8 mouse cellular contexts compared by ENCODE assay signal in the genomic region with DNA sequence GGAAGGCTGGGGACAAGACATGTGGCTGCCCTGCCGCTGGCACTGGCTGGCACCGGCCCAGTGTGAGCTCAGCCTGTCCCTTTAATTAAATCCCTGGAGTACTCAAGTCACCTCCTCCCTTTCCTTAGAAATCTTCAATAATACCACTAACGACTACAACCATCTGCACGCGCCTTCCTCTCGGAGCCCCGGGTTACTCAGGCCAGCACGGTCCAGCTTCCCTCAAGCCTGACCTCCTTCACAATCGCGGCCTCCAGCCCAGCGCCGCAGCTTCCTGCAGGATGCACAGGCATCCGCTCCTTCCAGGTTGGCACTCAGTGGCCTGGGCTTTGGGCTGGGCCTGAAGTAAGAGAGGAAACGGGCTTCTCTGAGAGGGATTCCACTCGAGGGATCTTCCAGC. TPM values are rescaled to one million over a fixed set of nuclear protein-coding genes. Genes with fewer than 3 reads are reported as not detected.
DNase-seq lines count a peak whose midpoint lies in the region; ATAC-seq and TF ChIP-seq lines count a peak whose summit lies in the region.

No protein-coding gene starts in this region.

- no peak overlapping the region for H3K4me2 ChIP-seq in hindbrain, embryonic 13.5 days
- no peak overlapping the region for H3K4me2 ChIP-seq in kidney, postnatal 0 days (ENCODE audit: low read length)

- 55% methylated on average over 15 of the region's 15 CpGs for WGBS in hindbrain, embryonic 10.5 days
- 47% methylated on average over 15 of the region's 15 CpGs for WGBS in hindbrain, embryonic 13.5 days
- 33% methylated on average over 15 of the region's 15 CpGs for WGBS in kidney, postnatal 0 days

- H3K4me3 ChIP-seq in hindbrain, embryonic 10.5 days, result no peak overlapping the region
- no peak overlapping the region for H3K4me3 ChIP-seq in hindbrain, embryonic 13.5 days
- no peak overlapping the region for H3K4me3 ChIP-seq in kidney, postnatal 0 days (replicated peaks; ENCODE audit: low read depth, low read length)

- ATAC-seq in hindbrain, embryonic 13.5 days (ENCODE audit: low FRiP score), result no peak
- ATAC-seq in kidney, postnatal 0 days (replicated peaks; ENCODE audit: low FRiP score, low read depth), result peak; percentile 79; the same call in 1 of the 2 replicates

- peaks cover 39% of the 10 kb centered on the region for H3K4me1 ChIP-seq in hindbrain, embryonic 10.5 days (replicated peaks)
- H3K4me1 ChIP-seq in hindbrain, embryonic 13.5 days (replicated peaks), result peaks cover 14% of the 10 kb centered on the region
- 0 out of 2 replicates have a peak, but pooled peaks cover 8% of the 10 kb centered on the region for H3K4me1 ChIP-seq in kidney, postnatal 0 days (replicated peaks; ENCODE audit: insufficient read depth, low read length)

- peaks cover 8% of the 10 kb centered on the region for H3K9me3 ChIP-seq in hindbrain, embryonic 10.5 days
- no peaks in the 10 kb centered on the region for H3K9me3 ChIP-seq in hindbrain, embryonic 13.5 days
- no peaks in the 10 kb centered on the region for H3K9me3 ChIP-seq in kidney, postnatal 0 days (replicated peaks; ENCODE audit: low read length)

- DNase-seq in hindbrain, embryonic 10.5 days (ENCODE audit: low spot score), result no peak
- DNase-seq in heart, adult 8-10 months (ENCODE audit: low spot score), result peak; percentile 74
- DNase-seq in kidney, postnatal 0 days (ENCODE audit: low spot score), result peak; percentile 77
- peak; percentile 71 for DNase-seq in lung, postnatal 25 days (ENCODE audit: low spot score)
- no peak for DNase-seq in adipocyte (ENCODE audit: low spot score)
- DNase-seq in testis, postnatal 10 days (ENCODE audit: low spot score), result no peak
- DNase-seq in cerebellum, adult 11 months, result no peak

- no peak overlapping the region for H3K9ac ChIP-seq in hindbrain, embryonic 13.5 days
- H3K9ac ChIP-seq in kidney, postnatal 0 days (ENCODE audit: low read depth, low read length), result no peak overlapping the region

- TF ChIP-seq CTCF in kidney, postnatal 0 days (IDR thresholded peaks at IDR 0.05; ENCODE audit: low read depth), result no peak

- H3K27ac ChIP-seq in hindbrain, embryonic 10.5 days, result peak overlapping the region; percentile 50
- no peak overlapping the region for H3K27ac ChIP-seq in hindbrain, embryonic 13.5 days
- H3K27ac ChIP-seq in kidney, postnatal 0 days, result no peak overlapping the region

- no peaks in the 10 kb centered on the region for H3K36me3 ChIP-seq in hindbrain, embryonic 10.5 days
- H3K36me3 ChIP-seq in hindbrain, embryonic 13.5 days, result no peaks in the 10 kb centered on the region
- H3K36me3 ChIP-seq in kidney, postnatal 0 days (ENCODE audit: insufficient read depth, low read length), result no peaks in the 10 kb centered on the region

- peaks cover 29% of the 10 kb centered on the region for H3K27me3 ChIP-seq in hindbrain, embryonic 10.5 days (ENCODE audit: insufficient read depth, poor library complexity, severe bottlenecking)
- H3K27me3 ChIP-seq in hindbrain, embryonic 13.5 days, result peaks cover 8% of the 10 kb centered on the region; the same call in 1 of the 2 replicates
- no peaks in the 10 kb centered on the region for H3K27me3 ChIP-seq in kidney, postnatal 0 days (ENCODE audit: insufficient read depth, low read length)

RNA-seq across cellular contexts. Expression of a gene that starts 22.3 kb away (rescaled TPM):
- 360 and 369 TPM in 2 replicates for polyA plus RNA-seq in hindbrain, embryonic 10.5 days (2016; fragmentation: Nextera tagmentation; extraction: Ambion mirVana)
- 276 and 296 TPM in 2 replicates for polyA plus RNA-seq in hindbrain, embryonic 13.5 days (2015; fragmentation: Nextera tagmentation; extraction: Ambion mirVana)
- 10 to 100 TPM; 12.0 to 15.8 (median 13.6) TPM for total RNA-seq in heart, adult 8-10 months (2022)
- 718 and 754 TPM in 2 replicates for polyA plus RNA-seq in kidney, postnatal 0 days (2015; fragmentation: Nextera tagmentation; extraction: Ambion mirVana)

Comparison
In these comparisons a context has a peak if more than half of its experiments do, and no peak if none do; other contexts are left out.
1. DNase-seq: peak in heart, adult 8-10 months (single experiment), kidney, postnatal 0 days (single experiment) and lung, postnatal 25 days (single experiment); none in hindbrain, embryonic 10.5 days (single experiment), adipocyte (single experiment), testis, postnatal 10 days (single experiment) and cerebellum, adult 11 months (single experiment).